Mouse (Mus musculus) liver, embryonic 11.5 days (tissue): ENCODE measurements around the gene Galnt14. TPM values are rescaled to one million over a fixed set of nuclear protein-coding genes. Genes with fewer than 3 reads are reported as not detected.

Source experiments
- ATAC-seq: fragments of 200-750 bp; cut with Nextera tagmentation; replicated peaks from 2 replicates; pipeline ENCODE4 v1.8.0; 2017; ENCODE audit warnings: moderate number of reproducible peaks, mild to moderate bottlenecking, moderate TSS enrichment, moderate library complexity; ENCODE audit not compliant: low FRiP score
- DNase-seq: peaks from one replicate; pipeline ENCODE4 v3.0.0-alpha.2; 2017; ENCODE audit warnings: low spot score
- H3K27ac ChIP-seq: fragments of 300-500 bp; sonication (generic); 2 replicates; pipeline ENCODE4 v1.5.1; 2014; ENCODE audit warnings: mild to moderate bottlenecking, low read depth, low read length, control low read depth
- H3K27me3 ChIP-seq: fragments of 300-500 bp; sonication (generic); replicated peaks from 2 replicates; pipeline ENCODE4 v1.6.1; 2014; ENCODE audit warnings: low read length, mixed read lengths; ENCODE audit not compliant: control insufficient read depth, insufficient read depth
- H3K36me3 ChIP-seq: fragments of 300-500 bp; sonication (generic); 2 replicates; pipeline ENCODE4 v1.6.1; 2014; ENCODE audit warnings: mild to moderate bottlenecking, low read length, moderate library complexity, mixed read lengths; ENCODE audit not compliant: control insufficient read depth, insufficient read depth
- H3K4me1 ChIP-seq: fragments of 300-500 bp; sonication (generic); replicated peaks from 2 replicates; pipeline ENCODE4 v1.6.1; 2014; ENCODE audit warnings: low read length, mixed read lengths; ENCODE audit not compliant: control insufficient read depth, insufficient read depth
- H3K4me2 ChIP-seq: fragments of 300-500 bp; sonication (generic); 2 replicates; pipeline ENCODE4 v1.6.1; 2014; ENCODE audit warnings: mild to moderate bottlenecking, control low read depth, moderate library complexity
- H3K4me3 ChIP-seq: fragments of 300-500 bp; sonication (generic); 2 replicates; pipeline ENCODE4 v1.5.1; 2014; ENCODE audit warnings: low read depth, low read length, control low read depth
- H3K9ac ChIP-seq: fragments of 300-500 bp; sonication (generic); 2 replicates; pipeline ENCODE4 v1.6.1; 2014; ENCODE audit warnings: low read depth, low read length, control low read depth
- H3K9me3 ChIP-seq: fragments of 300-500 bp; sonication (generic); 2 replicates; pipeline ENCODE4 v1.6.1; 2016; ENCODE audit warnings: low read length, inconsistent platforms, mixed read lengths; ENCODE audit not compliant: control insufficient read depth
- WGBS: fragments of 180-500 bp; shearing (Covaris S2); extraction: QIAGEN DNeasy Blood & Tissue Kit; methylation state at CpG from one replicate; pipeline ENCODE4 v1.1.7; 2014; 5-methylcytosine and 5-hydroxymethylcytosine counted together
- polyA plus RNA-seq: library from polyadenylated mRNA; unstranded; fragments of >200 nt; fragmentation: Nextera tagmentation; extraction: Ambion mirVana; gene quantifications from 2 replicates; pipeline ENCODE4 v1.2.1, GENCODE M21; 2014

Gene Galnt14
- polyA plus RNA-seq, 1 experiment from 2014 or later, result 0.84 TPM

DNA sequence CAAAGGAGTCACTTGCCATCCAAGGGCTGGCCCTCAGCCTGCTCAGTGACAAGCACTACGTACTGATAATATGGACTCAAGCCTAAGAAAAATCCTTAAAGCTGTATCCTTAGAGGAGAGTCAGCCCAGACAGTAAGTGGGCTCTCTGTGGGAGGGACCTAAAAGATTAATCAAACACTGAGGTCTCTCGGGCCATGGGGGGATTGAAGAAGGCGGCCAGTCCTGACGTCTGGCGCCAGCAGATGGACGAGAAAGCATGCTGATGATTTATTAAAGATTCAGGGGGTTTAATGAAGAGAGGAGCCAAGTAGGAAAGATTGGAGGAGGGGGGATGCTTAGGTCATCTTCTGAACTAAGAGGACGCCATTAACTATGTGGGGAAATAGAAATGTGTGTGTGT, 162.1 kb downstream of the Galnt14 start:
- no peaks in the 10 kb centered on the region for H3K4me1 ChIP-seq
- H3K9me3 ChIP-seq, result no peaks in the 10 kb centered on the region
- H3K27me3 ChIP-seq, result no peaks in the 10 kb centered on the region
- H3K27ac ChIP-seq, result no peak overlapping the region
- H3K4me2 ChIP-seq, result no peak overlapping the region
- no peak for ATAC-seq
- H3K9ac ChIP-seq, result no peak overlapping the region
- no peak overlapping the region for H3K4me3 ChIP-seq
- WGBS, result 59% methylated on average over 7 of the region's 7 CpGs
- no peak for DNase-seq
- H3K36me3 ChIP-seq, result no peaks in the 10 kb centered on the region

DNA sequence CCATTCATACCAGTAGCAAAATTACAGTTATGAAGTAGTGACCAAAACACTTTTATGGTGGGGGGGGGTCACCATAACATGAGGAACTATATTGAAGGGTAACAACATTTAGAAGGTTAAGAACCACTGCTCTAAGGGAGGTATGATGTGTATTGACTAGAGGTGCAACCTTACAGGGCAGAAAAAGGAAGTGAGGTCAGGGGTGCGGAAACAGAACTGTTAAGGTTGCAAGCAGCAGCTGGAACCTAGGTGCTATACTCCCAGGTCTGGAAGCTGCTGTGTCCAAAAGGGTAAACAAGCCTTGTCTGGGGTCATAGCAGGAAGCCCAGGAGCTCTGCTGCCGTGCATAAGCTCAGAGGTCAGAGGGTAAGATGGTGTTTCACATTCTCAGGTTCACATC, 162.8 kb downstream of the Galnt14 start:
- no peaks in the 10 kb centered on the region for H3K36me3 ChIP-seq
- 49% methylated on average over 2 of the region's 2 CpGs for WGBS
- H3K9ac ChIP-seq, result no peak overlapping the region
- no peaks in the 10 kb centered on the region for H3K9me3 ChIP-seq
- H3K4me2 ChIP-seq, result no peak overlapping the region
- ATAC-seq (no peak), DNase-seq (no peak)
- H3K27ac ChIP-seq, result no peak overlapping the region
- no peaks in the 10 kb centered on the region for H3K27me3 ChIP-seq
- H3K4me3 ChIP-seq, result no peak overlapping the region
- no peaks in the 10 kb centered on the region for H3K4me1 ChIP-seq

DNA sequence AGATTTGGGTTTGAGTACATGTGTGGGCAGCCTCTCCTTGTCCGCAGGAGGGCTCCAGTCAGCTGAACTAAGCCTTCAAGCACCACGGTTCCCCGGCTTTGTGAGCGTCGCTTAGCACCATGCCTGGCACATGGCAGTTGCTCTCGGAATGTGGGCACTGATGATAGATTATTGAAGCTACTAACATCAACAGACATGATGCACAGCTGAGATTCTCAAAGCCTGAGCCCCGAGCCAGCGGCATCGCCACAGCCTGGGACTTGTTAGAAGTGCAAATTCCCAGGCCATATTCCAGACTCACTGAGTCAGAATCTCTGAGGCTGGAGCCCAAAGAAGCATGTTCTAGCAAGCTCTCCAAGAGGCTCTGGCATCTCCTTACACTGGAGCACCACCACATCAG, 168.3 kb downstream of the Galnt14 start:
- 83% methylated on average over 9 of the region's 9 CpGs for WGBS
- no peak for ATAC-seq

DNA sequence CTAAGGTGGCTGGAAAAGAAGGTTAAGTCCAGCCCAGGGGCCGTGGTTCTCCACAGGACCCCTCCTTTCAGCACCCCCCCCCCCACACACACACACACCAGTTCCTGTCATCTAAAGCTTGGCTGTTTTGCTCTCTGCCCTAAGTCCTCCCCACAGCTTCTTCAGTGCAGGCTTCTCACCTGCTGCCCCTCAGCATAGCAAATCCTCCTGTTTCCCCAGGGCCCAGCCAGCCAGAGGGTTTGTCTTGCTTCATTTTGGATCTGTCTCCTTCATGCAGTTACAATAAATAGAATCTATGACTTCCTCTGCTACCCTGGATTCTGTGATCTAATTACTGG, 169.1 kb downstream of the Galnt14 start:
- DNase-seq (no peak), ATAC-seq (no peak)
- Histone ChIP-seq H3K9ac (no peak overlapping the region), H3K4me2 (no peak overlapping the region), H3K27me3 (no peaks in the 10 kb centered on the region), H3K4me3 (no peak overlapping the region), H3K36me3 (no peaks in the 10 kb centered on the region), H3K9me3 (no peaks in the 10 kb centered on the region), H3K4me1 (no peaks in the 10 kb centered on the region), H3K27ac (no peak overlapping the region)
- 38% methylated on average over 1 of the region's 1 CpGs for WGBS

More for the DNA sequence above, 168.3 kb downstream of the Galnt14 start:
- no peak overlapping the region for H3K9ac ChIP-seq
- no peaks in the 10 kb centered on the region for H3K9me3 ChIP-seq
- no peaks in the 10 kb centered on the region for H3K27me3 ChIP-seq
- no peak overlapping the region for H3K4me3 ChIP-seq
- no peak overlapping the region for H3K4me2 ChIP-seq
- no peaks in the 10 kb centered on the region for H3K4me1 ChIP-seq
- no peak for DNase-seq
- no peak overlapping the region for H3K27ac ChIP-seq
- no peaks in the 10 kb centered on the region for H3K36me3 ChIP-seq

GRCm38 (mm10) chr17:73540409-73541232, 169.6 kb downstream of the Galnt14 start:
- ATAC-seq (no peak), DNase-seq (no peak)
- Histone ChIP-seq H3K9me3 (no peaks in the 10 kb centered on the region), H3K9ac (no peak overlapping the region), H3K4me3 (no peak overlapping the region), H3K27me3 (no peaks in the 10 kb centered on the region), H3K4me2 (no peak overlapping the region), H3K4me1 (no peaks in the 10 kb centered on the region), H3K27ac (no peak overlapping the region), H3K36me3 (no peaks in the 10 kb centered on the region)
- 43% methylated on average over 14 of the region's 14 CpGs for WGBS

GRCm38 (mm10) chr17:73531896-73532295, 178.4 kb downstream of the Galnt14 start:
- H3K9ac ChIP-seq, result no peak overlapping the region
- H3K36me3 ChIP-seq, result no peaks in the 10 kb centered on the region
- WGBS, result 73% methylated on average over 2 of the region's 2 CpGs
- no peaks in the 10 kb centered on the region for H3K4me1 ChIP-seq
- no peaks in the 10 kb centered on the region for H3K27me3 ChIP-seq
- DNase-seq (no peak), ATAC-seq (no peak)
- H3K9me3 ChIP-seq, result no peaks in the 10 kb centered on the region
- H3K4me3 ChIP-seq, result no peak overlapping the region
- no peak overlapping the region for H3K4me2 ChIP-seq
- no peak overlapping the region for H3K27ac ChIP-seq

GRCm38 (mm10) chr17:73522169-73522568, 188.1 kb downstream of the Galnt14 start:
- 80% methylated on average over 7 of the region's 7 CpGs for whole genome bisulfite sequencing
- Histone ChIP-seq H3K36me3 (no peaks in the 10 kb centered on the region), H3K9me3 (no peaks in the 10 kb centered on the region), H3K27ac (no peak overlapping the region), H3K4me3 (no peak overlapping the region), H3K4me1 (no peaks in the 10 kb centered on the region), H3K9ac (no peak overlapping the region), H3K4me2 (no peak overlapping the region), H3K27me3 (no peaks in the 10 kb centered on the region)
- DNase-seq (no peak), ATAC-seq (no peak)

DNA sequence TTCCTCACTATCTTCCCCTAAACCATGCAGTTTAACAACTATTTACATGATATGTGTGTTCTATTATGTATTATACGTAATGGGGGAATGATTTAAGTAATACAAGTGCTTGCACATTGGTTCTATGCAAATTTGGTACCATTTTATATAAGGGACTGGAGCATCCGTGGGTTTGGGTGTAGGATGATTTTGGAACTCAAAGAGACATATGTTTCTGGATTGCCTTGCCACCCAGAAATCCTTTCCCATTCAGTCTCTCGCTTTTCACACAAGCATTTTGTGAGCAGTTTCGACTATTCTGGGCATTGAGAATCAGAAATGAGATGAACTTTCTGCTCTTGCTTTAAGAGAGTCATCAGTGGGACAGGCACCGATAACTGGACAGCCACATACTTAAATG, 190.9 kb downstream of the Galnt14 start:
- H3K4me2 ChIP-seq, result no peak overlapping the region
- DNase-seq (no peak), ATAC-seq (no peak)
- WGBS, result 74% methylated on average over 5 of the region's 5 CpGs
- no peaks in the 10 kb centered on the region for H3K27me3 ChIP-seq
- H3K9me3 ChIP-seq, result no peaks in the 10 kb centered on the region
- no peak overlapping the region for H3K9ac ChIP-seq
- no peak overlapping the region for H3K27ac ChIP-seq
- H3K36me3 ChIP-seq, result no peaks in the 10 kb centered on the region
- no peaks in the 10 kb centered on the region for H3K4me1 ChIP-seq
- no peak overlapping the region for H3K4me3 ChIP-seq

- ATAC-seq (no peak), DNase-seq (no peak)
- Histone ChIP-seq H3K27me3 (no peaks in the 10 kb centered on the region), H3K9me3 (no peaks in the 10 kb centered on the region), H3K4me3 (no peak overlapping the region), H3K4me1 (no peaks in the 10 kb centered on the region), H3K9ac (no peak overlapping the region), H3K27ac (no peak overlapping the region), H3K4me2 (no peak overlapping the region), H3K36me3 (no peaks in the 10 kb centered on the region)
- 84% methylated on average over 1 of the region's 1 CpGs for WGBS
Measured at GRCm38 (mm10) chr17:73518359-73518758, 191.9 kb downstream of the Galnt14 start.
